Mouse (Mus musculus): ENCODE results near the gene Hoxb8. TPM values are rescaled to one million over a fixed set of nuclear protein-coding genes. Genes with fewer than 3 reads are reported as not detected.
A peak's percentile ranks its signal among the peaks of the same experiment; 100 is the strongest.

Hoxb8 gene
- 0.43 and 0.62 TPM in 2 replicates for polyA plus RNA-seq (2014; fragmentation: Nextera tagmentation; extraction: Ambion mirVana)

- DNase-seq (ENCODE audit: low spot score) (no peak), ATAC-seq (replicated peaks; ENCODE audit: low FRiP score) (no peak)
- Histone ChIP-seq H3K4me2 (peak within 1 kb of the TSS; percentile 49; the same call in 1 of the 2 replicates), H3K9me3 (ENCODE audit: control insufficient read depth, low read length) (no peaks in the 10 kb centered on the region), H3K36me3 (ENCODE audit: control insufficient read depth, insufficient read depth, low read length) (no peaks in the 10 kb centered on the region), H3K27ac (ENCODE audit: low read depth, low read length) (no peak within 1 kb of the TSS), H3K4me3 (ENCODE audit: low read depth, low read length) (peak within 1 kb of the TSS; percentile 32; the same call in 1 of the 2 replicates), H3K4me1 (replicated peaks; ENCODE audit: control insufficient read depth, insufficient read depth, low read length) (no peaks in the 10 kb centered on the region), H3K27me3 (replicated peaks; ENCODE audit: control insufficient read depth, insufficient read depth, low read length) (peaks cover 100% of the 10 kb centered on the region), H3K9ac (ENCODE audit: low read depth, low read length) (no peak within 1 kb of the TSS)
- 2% methylated on average over 27 of the region's 27 CpGs for WGBS
Observed at GRCm38 (mm10) chr11:96281855-96282570, at the start of gene Hoxb8. Gene Hoxb8, plus strand, starts transcription at chr11:96281905.

- Histone ChIP-seq H3K4me1 (replicated peaks; ENCODE audit: control insufficient read depth, insufficient read depth, low read length) (no peaks in the 10 kb centered on the region), H3K4me2 (no peak overlapping the region), H3K27ac (ENCODE audit: low read depth, low read length) (no peak overlapping the region), H3K27me3 (replicated peaks; ENCODE audit: control insufficient read depth, insufficient read depth, low read length) (peaks cover 34% of the 10 kb centered on the region), H3K9me3 (ENCODE audit: control insufficient read depth, low read length) (no peaks in the 10 kb centered on the region), H3K4me3 (ENCODE audit: low read depth, low read length) (no peak overlapping the region), H3K36me3 (ENCODE audit: control insufficient read depth, insufficient read depth, low read length) (no peaks in the 10 kb centered on the region), H3K9ac (ENCODE audit: low read depth, low read length) (no peak overlapping the region)
- DNase-seq (ENCODE audit: low spot score) (peak; percentile 58), ATAC-seq (replicated peaks; ENCODE audit: low FRiP score) (no peak)
- WGBS, result 2% methylated on average over 12 of the region's 12 CpGs
Observed at GRCm38 (mm10) chr11:96234906-96235305, 46.8 kb upstream of the Hoxb8 start.

GRCm38 (mm10) chr11:96240211-96240610 is 41.5 kb upstream of the Hoxb8 start:
- Histone ChIP-seq H3K27me3 (replicated peaks; ENCODE audit: control insufficient read depth, insufficient read depth, low read length) (peaks cover 32% of the 10 kb centered on the region), H3K9ac (ENCODE audit: low read depth, low read length) (no peak overlapping the region), H3K27ac (ENCODE audit: low read depth, low read length) (no peak overlapping the region), H3K4me2 (no peak overlapping the region), H3K4me1 (replicated peaks; ENCODE audit: control insufficient read depth, insufficient read depth, low read length) (no peaks in the 10 kb centered on the region), H3K36me3 (ENCODE audit: control insufficient read depth, insufficient read depth, low read length) (no peaks in the 10 kb centered on the region), H3K4me3 (ENCODE audit: low read depth, low read length) (no peak overlapping the region), H3K9me3 (ENCODE audit: control insufficient read depth, low read length) (no peaks in the 10 kb centered on the region)
- DNase-seq (ENCODE audit: low spot score) (no peak), ATAC-seq (replicated peaks; ENCODE audit: low FRiP score) (no peak)
- WGBS, result 2% methylated on average over 7 of the region's 7 CpGs

GRCm38 (mm10) chr11:96250901-96251300 is 30.8 kb upstream of the Hoxb8 start:
- H3K27ac ChIP-seq (ENCODE audit: low read depth, low read length), result no peak overlapping the region
- H3K9ac ChIP-seq (ENCODE audit: low read depth, low read length), result no peak overlapping the region
- H3K27me3 ChIP-seq (replicated peaks; ENCODE audit: control insufficient read depth, insufficient read depth, low read length), result peaks cover 86% of the 10 kb centered on the region
- ATAC-seq (replicated peaks; ENCODE audit: low FRiP score), result no peak
- no peak overlapping the region for H3K4me3 ChIP-seq (ENCODE audit: low read depth, low read length)
- no peaks in the 10 kb centered on the region for H3K9me3 ChIP-seq (ENCODE audit: control insufficient read depth, low read length)
- 2% methylated on average over 14 of the region's 14 CpGs for WGBS
- no peaks in the 10 kb centered on the region for H3K4me1 ChIP-seq (replicated peaks; ENCODE audit: control insufficient read depth, insufficient read depth, low read length)
- no peak overlapping the region for H3K4me2 ChIP-seq
- H3K36me3 ChIP-seq (ENCODE audit: control insufficient read depth, insufficient read depth, low read length), result no peaks in the 10 kb centered on the region
- DNase-seq (ENCODE audit: low spot score), result no peak

- WGBS, result 2% methylated on average over 46 of the region's 46 CpGs
Observed at GRCm38 (mm10) chr11:96251480-96252031, 30.1 kb upstream of the Hoxb8 start.

GRCm38 (mm10) chr11:96252541-96253120 is 29.1 kb upstream of the Hoxb8 start:
- H3K4me2 ChIP-seq, result no peak overlapping the region
- WGBS, result 6% methylated on average over 12 of the region's 12 CpGs
- no peaks in the 10 kb centered on the region for H3K4me1 ChIP-seq (replicated peaks; ENCODE audit: control insufficient read depth, insufficient read depth, low read length)
- H3K4me3 ChIP-seq (ENCODE audit: low read depth, low read length), result no peak overlapping the region
- ATAC-seq (replicated peaks; ENCODE audit: low FRiP score) (no peak), DNase-seq (ENCODE audit: low spot score) (no peak)
- no peak overlapping the region for H3K9ac ChIP-seq (ENCODE audit: low read depth, low read length)
- no peaks in the 10 kb centered on the region for H3K36me3 ChIP-seq (ENCODE audit: control insufficient read depth, insufficient read depth, low read length)
- no peak overlapping the region for H3K27ac ChIP-seq (ENCODE audit: low read depth, low read length)
- H3K27me3 ChIP-seq (replicated peaks; ENCODE audit: control insufficient read depth, insufficient read depth, low read length), result peaks cover 96% of the 10 kb centered on the region
- H3K9me3 ChIP-seq (ENCODE audit: control insufficient read depth, low read length), result no peaks in the 10 kb centered on the region

More at GRCm38 (mm10) chr11:96251480-96252031, 30.1 kb upstream of the Hoxb8 start:
- no peaks in the 10 kb centered on the region for H3K36me3 ChIP-seq (ENCODE audit: control insufficient read depth, insufficient read depth, low read length)
- peaks cover 92% of the 10 kb centered on the region for H3K27me3 ChIP-seq (replicated peaks; ENCODE audit: control insufficient read depth, insufficient read depth, low read length)
- H3K27ac ChIP-seq (ENCODE audit: low read depth, low read length), result no peak overlapping the region
- H3K4me1 ChIP-seq (replicated peaks; ENCODE audit: control insufficient read depth, insufficient read depth, low read length), result no peaks in the 10 kb centered on the region
- no peak overlapping the region for H3K4me2 ChIP-seq
- no peak overlapping the region for H3K4me3 ChIP-seq (ENCODE audit: low read depth, low read length)
- H3K9ac ChIP-seq (ENCODE audit: low read depth, low read length), result no peak overlapping the region
- DNase-seq (ENCODE audit: low spot score) (no peak), ATAC-seq (replicated peaks; ENCODE audit: low FRiP score) (no peak)
- no peaks in the 10 kb centered on the region for H3K9me3 ChIP-seq (ENCODE audit: control insufficient read depth, low read length)

GRCm38 (mm10) chr11:96254221-96254620 is 27.5 kb upstream of the Hoxb8 start:
- DNase-seq (ENCODE audit: low spot score) (no peak), ATAC-seq (replicated peaks; ENCODE audit: low FRiP score) (no peak)
- Histone ChIP-seq H3K9ac (ENCODE audit: low read depth, low read length) (no peak overlapping the region), H3K4me3 (ENCODE audit: low read depth, low read length) (no peak overlapping the region), H3K36me3 (ENCODE audit: control insufficient read depth, insufficient read depth, low read length) (no peaks in the 10 kb centered on the region), H3K9me3 (ENCODE audit: control insufficient read depth, low read length) (no peaks in the 10 kb centered on the region), H3K4me1 (replicated peaks; ENCODE audit: control insufficient read depth, insufficient read depth, low read length) (no peaks in the 10 kb centered on the region), H3K27ac (ENCODE audit: low read depth, low read length) (no peak overlapping the region), H3K27me3 (replicated peaks; ENCODE audit: control insufficient read depth, insufficient read depth, low read length) (peaks cover 100% of the 10 kb centered on the region), H3K4me2 (no peak overlapping the region)
- WGBS, result 3% methylated on average over 11 of the region's 11 CpGs

- no peak overlapping the region for H3K9ac ChIP-seq (ENCODE audit: low read depth, low read length)
- H3K9me3 ChIP-seq (ENCODE audit: control insufficient read depth, low read length), result no peaks in the 10 kb centered on the region
- H3K27ac ChIP-seq (ENCODE audit: low read depth, low read length), result no peak overlapping the region
- 2% methylated on average over 39 of the region's 39 CpGs for WGBS
- H3K4me3 ChIP-seq (ENCODE audit: low read depth, low read length), result no peak overlapping the region
- H3K4me2 ChIP-seq, result no peak overlapping the region
- H3K27me3 ChIP-seq (replicated peaks; ENCODE audit: control insufficient read depth, insufficient read depth, low read length), result peaks cover 100% of the 10 kb centered on the region
- H3K36me3 ChIP-seq (ENCODE audit: control insufficient read depth, insufficient read depth, low read length), result no peaks in the 10 kb centered on the region
- DNase-seq (ENCODE audit: low spot score) (no peak), ATAC-seq (replicated peaks; ENCODE audit: low FRiP score) (no peak)
- no peaks in the 10 kb centered on the region for H3K4me1 ChIP-seq (replicated peaks; ENCODE audit: control insufficient read depth, insufficient read depth, low read length)
Observed at GRCm38 (mm10) chr11:96255111-96255995, 26.4 kb upstream of the Hoxb8 start.
